Mouse (Mus musculus) retina, embryonic 14.5 days (tissue): Measurements from ENCODE around the gene Olfml2b.

Experiments used
- DNase-seq: peaks from one replicate; pipeline ENCODE4 v3.0.0-alpha.2; 2015; ENCODE audit warnings: low spot score

Olfml2b gene

DNA sequence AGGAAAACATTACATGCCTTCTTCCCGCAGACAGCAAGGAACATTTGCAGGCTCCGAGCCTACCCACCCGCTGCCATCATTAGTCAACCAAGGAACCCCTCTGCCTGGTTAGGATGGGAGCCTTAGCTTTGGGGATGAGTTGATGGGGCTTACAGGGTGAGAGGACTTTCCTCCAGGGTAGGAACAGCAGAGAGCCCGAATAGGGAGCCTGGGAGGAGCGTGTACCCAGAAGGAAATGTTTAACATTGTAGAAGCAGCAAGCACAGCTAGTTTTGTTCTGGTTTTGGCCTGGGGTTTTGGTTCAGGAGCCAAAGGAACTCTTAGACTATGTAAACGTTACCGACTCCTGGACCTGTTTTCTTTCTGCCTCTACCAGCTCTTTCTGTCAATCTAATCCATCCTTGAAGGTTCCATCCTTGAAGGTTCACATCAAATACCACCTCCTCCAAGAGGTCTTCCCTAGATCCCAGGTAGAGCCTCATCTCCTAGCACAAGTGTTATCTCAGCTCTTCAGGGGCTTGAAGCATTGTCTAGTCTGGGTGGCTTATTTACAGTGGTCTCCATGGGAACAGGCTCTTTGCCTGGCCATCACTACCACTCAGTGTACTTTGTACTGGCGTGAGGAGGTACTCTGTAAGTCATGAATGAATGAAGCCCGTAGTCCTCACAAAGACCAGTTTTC is 2.4 kb downstream of the Olfml2b start:
- no peak for DNase-seq

DNA sequence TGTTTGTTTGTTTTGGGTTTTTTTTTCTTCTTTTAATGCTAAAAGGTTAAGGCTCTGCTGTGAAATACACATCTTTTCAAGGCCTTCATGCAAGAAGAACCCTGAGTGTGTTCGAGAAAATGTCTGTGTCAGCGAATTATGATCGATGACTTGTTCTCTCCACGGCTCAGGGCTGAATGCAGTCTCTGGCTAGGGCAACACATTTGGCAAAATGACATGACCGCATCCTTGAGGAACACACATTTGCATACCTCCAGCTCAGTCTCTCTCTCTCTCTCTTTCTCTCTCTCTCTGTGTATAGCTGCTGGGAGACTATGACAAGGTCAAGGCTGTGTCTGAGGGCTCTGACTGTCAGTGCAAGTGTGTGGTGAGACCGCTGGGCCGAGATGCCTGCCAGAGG is 3.0 kb downstream of the Olfml2b start:
- DNase-seq: no peak

DNA sequence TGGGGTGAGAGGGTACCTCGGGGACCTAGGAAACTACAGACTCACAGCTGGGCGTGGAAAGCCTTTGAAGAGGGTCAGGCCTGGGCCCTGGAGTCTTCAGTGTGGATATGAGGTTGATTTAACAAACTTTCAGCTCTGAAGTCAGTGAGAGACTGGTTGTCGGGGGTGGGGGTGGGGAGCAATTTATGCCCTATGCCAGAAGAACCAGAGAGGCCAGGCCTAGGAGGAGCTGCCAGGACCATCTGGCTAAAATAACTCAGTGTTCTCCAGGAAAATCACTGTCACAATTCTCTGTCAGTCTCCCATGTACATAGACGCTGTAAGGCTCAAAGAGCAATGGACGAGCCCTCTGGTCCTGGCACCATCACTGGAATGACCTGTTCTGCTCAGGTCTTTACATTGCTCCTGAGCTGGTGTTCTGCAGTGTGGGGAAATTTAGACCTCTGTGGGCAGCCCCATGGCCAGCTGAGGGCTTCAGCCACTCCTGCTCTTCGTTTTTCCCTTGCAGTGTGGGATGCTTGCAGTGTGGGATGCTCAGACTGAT is 3.7 kb downstream of the Olfml2b start:
- no peak for DNase-seq

DNA sequence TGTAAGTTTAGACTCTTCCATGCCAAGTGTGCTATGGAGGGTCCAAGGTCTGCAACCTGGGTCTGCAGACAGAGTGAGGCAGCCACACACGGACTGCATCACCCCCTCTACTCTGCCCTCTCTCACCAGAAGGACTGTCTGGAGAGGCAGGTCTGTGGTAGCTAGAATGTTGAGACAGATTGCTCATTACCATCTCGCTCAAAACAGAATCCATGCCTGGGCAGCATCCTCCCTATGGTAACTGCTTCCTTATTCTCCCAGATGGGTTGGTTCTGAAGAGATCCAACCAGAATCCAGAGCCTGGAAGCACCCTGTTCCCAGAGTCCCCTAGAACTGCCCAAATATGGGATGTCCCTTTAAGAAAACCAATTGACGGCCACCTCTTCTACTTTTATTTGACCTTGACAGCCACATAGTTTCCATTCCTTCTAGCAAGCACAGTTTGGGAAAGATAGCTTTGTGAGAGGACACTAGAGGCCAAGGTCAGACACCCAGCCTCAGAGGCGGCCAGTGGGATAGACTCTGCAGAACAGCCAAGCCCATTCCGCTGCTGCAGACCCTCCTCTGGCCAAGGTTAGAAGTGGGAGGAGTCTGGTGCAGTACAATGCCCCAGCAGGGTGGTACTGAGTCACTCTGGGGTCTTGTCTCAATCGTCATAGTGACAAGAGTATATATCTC is 6.9 kb downstream of the Olfml2b start:
- no peak for DNase-seq

DNA sequence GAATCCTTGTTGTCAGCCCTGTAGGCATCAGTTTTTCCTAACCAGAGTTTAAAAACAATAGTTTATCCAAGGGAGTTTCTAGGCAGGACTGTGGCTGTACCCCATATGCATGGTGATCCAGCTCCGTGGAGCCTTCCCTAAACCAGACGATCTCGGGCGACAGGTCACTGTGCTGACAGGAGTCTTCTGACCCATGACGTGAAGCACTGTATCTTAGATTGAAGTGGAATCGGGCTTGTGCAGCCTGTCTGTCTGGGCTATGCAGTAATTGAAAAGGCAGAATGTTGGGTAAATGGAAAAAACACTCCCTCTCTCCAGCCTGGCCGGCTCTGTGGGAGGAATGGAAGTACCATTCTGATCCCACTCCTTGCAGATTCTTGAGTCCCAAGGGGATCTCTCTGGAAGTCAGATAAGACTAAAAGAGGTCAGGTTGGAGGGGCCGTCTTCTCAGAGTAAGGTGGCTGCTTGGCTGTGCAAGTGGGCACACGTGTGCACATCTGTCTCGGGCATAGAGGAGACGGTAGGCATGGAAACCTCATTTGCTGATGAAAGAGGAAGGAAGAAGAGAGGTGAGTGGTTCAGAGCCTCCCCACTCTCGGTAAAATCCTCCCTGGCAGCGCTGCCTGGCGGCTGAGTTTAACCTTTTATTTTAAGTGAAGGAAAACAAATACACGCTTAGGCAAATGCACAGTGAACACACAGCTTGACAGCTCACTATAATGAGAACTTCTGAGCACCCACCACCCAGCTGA is 7.8 kb downstream of the Olfml2b start:
- no peak for DNase-seq

DNA sequence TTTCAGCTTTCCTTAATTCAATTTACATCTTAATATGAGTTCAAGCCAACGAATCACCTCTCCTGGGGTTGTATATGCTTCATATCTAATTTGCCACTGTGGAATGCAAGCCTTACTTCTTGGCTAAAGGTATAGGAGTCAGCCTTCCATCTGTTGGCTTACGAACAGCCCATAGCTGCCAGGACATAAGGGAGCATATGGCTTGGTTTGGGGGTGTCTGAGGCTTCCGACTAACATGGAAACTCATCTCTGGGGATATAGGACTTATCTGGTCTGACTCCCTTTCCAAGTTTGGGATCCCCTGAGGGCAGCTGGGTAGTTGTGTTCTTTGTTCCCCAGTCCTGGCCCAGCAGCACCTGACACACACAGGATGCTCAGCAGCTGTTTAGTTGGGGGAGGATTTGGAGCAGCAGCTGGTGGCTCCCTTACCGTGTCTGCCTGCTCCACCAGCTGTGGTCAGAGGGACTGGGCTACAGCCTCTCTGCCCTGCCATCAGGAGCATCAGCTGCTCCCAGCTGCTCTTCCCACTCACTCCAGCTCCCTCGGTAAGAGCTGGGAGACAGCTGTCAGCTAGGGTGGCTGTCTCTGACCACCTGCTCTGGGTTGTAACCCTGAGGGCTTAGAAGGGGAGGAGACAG is 11.1 kb downstream of the Olfml2b start:
- peak; percentile 60 for DNase-seq

DNA sequence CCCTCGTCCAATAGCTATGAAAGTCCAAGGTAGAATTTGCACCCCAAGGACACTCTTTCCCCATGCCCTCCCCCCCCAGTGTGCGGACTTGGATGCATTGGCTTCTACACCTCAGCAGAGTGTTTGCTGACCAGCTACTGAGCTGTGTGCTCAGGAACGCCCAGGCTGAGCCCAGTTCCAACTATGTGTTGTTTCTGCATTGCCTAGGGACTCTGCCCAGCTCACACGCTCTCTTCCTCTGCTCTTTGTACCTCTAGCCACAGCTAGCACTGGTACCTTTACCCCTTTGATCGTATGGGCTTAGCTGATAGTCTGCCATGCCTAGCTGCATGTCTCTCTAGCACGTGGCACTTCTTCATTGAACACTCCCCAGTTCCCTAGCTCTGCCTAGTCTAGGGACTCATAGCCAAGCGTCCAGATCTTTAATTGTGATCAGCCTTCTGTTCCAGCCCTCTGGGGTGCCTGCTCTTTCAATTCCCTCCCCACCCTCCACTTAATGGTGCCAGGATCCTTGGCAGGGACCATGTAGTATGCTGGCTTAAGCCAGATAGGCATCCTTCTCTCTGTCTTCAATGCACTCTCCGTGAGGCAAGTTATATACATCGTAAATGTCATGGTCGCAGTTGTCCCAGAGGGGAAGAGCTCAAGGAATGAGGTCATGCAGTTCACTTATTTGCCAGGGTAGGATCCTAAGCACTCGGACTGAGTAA is 12.3 kb downstream of the Olfml2b start:
- DNase-seq: no peak

DNA sequence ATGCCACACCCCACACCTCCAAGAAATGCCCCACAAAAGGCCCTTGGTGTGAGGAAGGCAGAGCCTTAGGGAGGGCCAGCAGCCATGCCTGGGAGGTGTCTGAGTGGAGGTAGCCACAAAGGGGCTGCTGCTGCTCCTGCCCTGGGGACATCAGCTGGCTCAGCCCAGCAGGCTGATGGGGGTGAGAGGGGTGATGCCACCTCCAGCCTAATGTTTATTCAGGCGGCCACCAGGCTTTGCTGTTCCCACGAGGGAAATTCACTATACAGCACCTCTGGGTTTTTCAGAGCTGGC is 12.8 kb downstream of the Olfml2b start:
- DNase-seq: no peak

DNA sequence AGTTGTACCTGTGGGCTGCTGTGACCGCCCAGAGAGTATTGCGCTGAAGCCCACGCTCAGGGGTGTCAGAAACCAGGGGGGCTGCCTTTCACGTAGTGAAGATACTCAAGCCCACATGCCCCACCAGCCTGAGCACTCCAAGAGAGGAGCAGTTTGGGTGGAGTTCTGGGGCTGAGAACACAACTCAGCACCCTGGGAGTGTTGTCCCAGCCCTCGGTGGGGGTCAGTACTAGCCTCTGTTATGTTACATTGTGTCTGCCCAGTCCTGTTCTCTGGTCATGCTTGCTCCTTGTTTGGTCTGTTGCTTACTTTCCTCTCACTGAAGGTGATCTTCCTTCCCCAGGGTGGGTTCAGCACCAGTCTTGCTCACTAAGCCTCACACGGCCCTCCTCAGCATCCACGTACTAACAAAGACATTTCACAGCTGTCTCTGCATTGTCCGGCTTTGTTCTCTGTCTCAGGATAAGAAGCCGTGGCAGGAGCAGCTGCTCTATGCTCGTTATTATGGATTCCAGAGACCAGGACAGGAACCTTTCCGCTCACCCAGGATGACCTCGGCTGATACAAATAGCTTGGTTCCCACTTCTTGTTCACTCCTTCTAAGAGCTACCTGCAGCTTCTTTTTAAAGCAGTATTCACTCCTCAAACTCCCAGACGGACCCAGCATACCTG is 13.4 kb downstream of the Olfml2b start:
- no peak for DNase-seq

DNA sequence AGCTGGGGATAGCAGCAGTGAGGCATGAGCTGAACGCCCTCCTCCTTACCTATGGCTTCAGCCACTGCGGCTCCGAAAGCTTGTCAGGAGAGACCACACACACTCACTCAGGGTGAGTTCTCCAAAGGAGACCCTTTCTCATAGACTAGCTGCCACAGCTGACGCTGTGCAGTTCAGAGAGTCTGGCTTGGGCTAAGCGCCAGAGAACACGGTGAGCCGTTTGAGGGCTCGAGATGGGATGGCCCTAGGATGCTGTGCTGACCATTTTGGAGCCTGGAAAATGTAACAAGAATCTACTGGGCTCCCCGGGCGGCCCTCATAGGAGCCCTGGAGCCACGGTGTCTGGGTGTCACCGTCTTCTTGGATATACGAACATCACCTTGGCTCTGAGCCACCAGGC is 14.9 kb downstream of the Olfml2b start:
- no peak for DNase-seq

DNA sequence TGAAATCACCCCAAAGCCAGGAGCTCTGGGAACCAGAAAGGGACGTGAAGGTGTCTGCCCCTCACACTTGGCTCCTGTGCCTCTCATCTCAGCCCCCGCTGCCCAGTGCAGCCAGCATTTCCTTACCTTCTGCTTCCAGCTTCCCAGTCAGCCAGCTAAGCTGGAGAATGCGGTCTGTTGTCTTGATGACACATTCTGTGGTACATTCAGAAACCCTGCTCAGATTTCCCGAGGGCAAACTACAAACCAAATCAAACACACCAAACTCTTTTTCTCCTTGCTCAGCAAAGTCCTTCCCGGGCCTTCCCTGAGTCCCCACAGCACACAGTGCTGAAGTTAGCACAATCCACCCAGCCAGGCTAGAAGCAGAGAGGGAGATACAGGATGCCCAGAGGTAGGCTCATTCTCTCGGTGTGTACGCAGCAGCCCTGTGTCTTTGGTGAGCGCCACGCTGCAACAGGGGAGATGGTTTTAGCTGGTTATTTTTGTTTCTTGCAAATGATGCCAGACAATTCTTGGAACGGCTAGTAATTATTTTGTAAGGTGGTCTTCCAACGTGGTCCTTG is 20.4 kb downstream of the Olfml2b start:
- DNase-seq: no peak

DNA sequence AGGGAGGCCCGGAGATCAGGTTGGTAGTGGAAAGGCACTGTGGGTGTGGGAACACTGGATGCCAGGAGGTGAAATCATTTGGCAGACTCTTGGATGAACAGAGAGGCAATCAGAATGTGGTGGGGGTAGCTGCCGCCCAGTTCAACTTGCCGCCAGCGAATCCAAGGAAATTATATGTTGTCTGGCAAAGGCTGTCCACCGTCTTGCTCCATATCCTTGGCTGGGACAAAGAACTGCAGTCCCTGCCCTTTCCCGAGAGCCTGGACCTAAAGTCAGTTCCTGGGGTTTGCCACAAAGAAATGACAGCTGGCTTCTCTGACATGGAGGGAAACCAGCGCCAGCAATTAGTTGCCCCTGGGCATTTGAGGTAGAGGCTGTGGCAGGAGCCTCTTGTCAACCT is 20.9 kb downstream of the Olfml2b start:
- DNase-seq: no peak

DNA sequence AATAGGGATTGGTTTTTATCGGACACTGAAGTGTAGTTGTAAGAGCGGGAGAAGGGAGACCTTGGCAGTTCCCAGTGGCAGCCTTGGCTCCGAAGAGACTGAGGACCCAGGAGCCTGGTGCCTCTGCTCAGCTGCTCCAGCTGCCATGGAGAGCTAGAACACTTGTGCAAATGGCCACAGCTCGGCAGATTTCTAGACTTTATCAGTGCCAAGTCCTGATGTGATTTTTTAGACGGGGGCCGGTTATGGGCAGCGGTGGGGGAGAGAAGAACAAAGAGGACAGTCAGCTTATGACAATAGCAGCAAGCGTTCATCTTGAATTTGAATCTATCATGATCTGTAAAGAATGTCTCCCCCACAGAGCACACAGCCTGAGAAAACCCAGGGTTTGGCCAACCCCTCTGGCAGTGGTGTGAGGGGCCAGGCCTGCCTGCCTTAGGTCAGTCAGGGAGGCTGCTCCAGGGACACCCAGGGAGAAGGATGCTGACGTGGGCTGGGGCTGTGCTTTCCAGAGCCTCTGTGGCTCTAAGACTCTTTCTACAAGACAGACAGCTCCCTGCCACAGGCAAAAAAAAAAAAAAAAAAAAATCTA is 29.9 kb downstream of the Olfml2b start:
- peak; percentile 13 for DNase-seq

DNA sequence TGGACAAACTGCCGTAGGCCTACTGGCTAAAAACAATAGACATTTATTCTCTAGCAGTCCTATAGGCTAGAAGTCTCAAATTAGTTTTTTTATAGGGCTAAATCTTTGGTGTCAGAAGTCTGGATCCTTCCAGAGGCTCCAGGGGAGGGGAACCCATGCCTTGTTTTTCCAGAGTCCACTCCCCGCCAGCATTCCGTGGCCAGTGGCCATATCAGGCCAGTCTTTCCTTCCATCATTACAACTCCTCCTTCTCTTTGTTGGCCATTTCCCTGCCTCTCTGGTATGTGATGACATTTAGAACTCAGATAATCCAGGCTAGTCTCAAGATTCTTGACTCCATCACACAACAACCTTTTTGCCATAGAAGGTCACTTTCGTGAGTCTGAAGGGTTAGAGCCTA is 33.3 kb downstream of the Olfml2b start:
- no peak for DNase-seq

DNA sequence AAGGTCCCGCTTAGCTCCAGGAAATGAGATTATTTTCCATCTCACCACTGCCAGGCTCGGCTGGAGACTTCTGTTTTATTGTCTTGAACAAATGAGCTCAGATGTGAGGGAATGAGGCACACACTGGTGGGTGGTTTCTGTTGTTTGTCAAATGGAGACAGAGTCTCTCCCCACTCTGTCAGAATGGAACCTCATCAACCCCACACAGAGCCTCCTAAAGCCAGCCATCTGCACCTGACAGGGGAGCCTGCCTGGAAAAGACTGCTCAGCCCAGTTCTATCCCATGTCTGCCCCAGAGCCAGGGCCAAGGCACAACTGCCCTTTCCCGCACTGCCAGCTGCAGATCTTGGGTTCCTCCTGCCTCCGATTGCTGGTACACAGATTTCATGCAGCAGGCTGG is 34.5 kb downstream of the Olfml2b start:
- no peak for DNase-seq

DNA sequence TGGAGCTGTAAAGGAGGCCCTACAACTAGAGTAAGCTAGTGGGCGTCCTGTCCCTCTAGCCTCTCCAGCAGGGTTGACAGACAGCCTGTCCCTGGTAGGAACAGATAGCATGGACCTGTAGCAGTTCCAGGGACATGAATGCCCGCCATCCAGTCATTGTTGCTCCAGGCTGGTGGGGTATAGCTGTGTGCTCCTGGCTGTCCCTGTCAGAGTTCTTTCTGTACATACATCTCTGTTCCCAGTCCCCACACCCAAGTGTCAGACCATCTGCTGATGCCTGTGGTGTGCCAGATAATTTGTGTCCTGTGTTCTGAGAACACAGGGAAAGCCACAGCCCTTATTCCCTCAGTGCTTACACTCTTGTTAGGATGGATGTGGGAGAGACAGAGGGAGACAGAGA is 35.3 kb downstream of the Olfml2b start:
- no peak for DNase-seq

DNA sequence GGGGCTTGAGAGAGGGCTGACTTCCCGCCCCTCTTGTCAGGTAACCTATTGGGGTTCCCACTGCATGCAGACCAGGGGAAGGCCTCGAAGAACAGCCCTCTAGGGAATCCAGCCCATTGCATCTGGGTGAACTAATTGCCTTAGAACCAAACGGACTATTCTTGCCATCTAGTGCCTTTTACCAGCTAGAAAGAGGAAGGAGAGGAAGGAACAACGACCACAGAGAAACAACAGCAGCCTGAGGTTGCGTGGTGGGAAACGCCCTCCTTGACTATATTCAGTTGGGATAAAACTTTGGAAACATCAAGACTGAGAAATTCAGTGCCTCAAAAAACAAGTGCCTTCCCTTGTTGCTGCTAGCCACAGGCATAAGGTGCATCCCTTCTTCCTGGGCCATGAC is 39.5 kb downstream of the Olfml2b start:
- no peak for DNase-seq

DNA sequence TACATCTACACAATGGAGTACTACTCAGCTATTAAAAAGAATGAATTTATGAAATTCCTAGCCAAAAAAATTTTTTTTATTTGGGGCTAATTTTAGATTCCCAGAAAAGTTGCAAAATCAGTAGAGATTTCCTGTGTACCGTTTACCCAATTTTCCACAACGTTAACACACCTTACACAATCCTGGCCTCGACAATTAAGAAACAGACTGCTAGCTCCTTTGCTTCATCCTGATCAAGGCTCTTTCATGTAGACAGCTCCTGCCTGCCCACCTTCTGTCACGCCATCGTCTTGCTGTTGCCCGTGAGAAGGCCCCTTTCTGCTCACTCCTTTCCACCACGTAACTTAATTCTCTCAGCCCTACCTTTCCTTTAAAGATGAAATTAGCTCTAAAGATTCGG is 45.4 kb downstream of the Olfml2b start:
- DNase-seq: no peak

DNA sequence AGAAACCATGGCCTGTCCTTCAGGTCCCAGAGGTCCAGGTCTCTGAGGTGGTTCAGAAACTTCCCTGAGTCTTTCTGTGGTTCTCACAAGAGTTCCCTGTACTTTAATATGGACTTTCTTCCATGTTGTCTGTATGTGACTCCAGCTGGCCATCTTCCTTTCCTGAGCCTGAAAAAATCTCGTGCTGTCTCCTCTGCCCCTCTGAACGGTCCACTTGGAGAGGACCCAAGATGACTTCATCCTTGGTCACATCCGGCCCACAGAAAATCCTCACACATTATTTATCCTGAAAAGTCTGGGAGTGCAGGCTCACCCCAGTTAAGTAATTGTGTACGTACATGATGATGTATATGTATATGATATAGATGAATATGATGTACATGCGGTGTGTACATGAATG is 47.0 kb downstream of the Olfml2b start:
- no peak for DNase-seq

DNA sequence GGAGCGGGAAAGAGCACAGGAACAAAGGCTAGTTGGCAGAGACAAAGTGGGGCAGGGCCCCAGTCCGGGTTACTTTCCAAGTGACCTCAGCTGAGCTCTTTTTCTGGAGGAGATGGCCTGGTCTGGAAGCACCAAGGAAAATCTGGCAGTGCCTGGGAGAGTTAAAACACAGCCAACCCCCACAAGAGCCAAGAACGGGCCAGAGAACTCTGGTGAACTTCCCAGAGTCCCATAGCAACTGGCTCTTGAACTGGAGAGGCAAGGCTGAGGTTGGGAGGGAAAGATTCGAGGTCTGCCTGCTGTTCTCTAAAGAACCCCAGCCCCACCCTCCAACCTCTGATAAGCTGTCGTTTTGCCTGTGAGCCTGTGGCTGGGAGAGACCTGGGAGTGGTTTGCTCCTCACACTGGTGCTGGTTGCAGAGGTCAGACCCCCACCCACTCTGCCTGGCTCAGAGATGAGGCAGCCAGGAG is 50.5 kb downstream of the Olfml2b start:
- DNase-seq: no peak

DNA sequence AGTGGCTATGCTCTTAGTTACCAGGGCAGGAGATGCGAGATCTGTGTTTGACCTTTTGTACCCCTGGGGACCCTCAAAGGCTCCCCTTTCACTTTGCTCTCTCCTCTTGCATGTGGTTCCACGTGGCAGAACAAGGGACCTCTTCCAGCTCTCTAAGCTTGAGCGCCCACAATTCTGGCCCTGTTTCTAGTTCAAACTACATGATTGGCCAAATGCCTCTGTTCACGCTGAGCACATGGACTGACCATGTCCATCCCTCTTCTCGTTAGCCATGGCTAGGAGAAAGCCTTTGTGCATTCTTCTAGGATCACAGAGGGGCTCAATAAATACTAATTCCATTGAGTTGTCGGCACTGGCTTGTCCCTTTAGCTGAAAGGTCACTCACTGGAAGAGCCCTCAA is 51.0 kb downstream of the Olfml2b start:
- no peak for DNase-seq
